Mouse (Mus musculus): ENCODE measurements around the gene Dse. TPM values are rescaled to one million over a fixed set of nuclear protein-coding genes. Genes with fewer than 3 reads are reported as not detected.

The Dse gene
- polyA plus RNA-seq (2014; fragmentation: Illumina TruSeq; extraction: RNeasy Lipid Tissue Mini Kit (QIAGEN cat#74804); ENCODE audit: low read depth, low replicate concordance) = 13.1 TPM

DNA sequence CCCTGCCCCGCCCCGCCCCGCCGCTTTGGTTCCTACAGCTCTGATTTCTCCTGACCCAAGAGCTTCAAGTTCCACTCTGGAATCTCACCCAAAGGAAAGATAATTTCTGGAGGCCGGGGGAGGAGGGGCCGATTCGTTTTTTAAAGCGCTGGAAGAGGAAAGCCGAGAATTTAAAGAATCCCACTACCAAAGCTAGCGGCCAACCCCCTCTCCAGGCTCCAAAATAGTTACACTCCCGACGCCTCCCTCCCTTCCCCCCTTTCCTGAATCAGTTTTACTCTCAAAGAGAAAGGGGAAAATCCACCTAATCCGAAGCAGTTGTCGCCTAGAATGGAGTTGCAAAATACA, at the start of gene Dse:
Gene Dse (minus strand): TSS at position 213 of the 348 bp plus-strand sequence.

DNA sequence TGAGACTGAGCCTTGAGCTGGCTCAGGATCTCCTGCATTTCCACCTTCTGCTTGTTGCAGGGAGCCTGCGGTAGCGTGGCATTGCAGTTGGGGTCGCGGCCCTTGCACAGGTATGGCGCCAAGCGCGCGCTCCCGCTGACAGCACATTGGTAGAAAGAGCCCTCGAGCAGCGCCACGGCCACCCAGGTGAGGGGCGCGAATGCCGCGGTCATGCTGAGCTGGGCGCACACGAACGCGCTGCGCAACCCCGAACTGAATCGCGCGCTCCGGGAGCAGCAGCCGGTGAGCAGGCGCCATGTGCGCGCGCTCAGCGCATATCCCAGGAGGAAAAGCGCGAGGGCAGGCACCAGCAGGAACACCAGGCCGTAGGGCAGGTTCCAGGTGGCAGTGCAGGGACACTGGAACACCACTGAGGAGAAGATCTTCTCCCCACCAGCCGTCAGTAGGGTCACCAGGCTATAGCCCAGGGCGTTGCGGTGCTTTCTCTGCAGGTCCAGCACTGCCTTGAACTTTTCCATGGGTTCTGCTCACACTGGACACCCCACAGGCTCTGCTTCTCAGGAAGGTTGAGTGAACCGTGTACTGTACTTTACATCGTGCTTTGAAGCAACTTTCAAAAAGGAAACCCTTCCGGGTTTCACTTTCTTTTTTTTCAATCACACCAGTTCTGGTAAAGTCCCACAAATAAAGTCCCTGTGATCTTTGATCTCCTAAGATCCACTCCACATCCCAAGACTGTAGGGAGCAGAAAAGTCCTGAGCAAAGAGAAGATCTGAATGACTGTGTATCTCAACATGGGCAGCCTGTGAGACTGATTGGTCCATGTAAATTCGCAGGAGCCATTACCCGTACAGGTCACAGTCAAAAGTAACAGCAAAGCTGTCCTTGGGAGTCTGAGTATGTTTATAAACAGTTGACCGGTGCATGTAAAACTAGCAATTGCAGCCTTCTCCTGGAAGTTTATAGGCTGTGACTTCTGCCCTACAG, 79.8 kb downstream of the Dse start, which contains the start of gene Calhm6:
Gene Calhm6 (minus strand): TSS at position 593 of the 987 bp plus-strand sequence.

Other genes starting within 250 kb of the Dse start
- gene Rwdd1, start 188.1 kb downstream of the Dse start, polyA plus RNA-seq (2014; fragmentation: Illumina TruSeq; extraction: RNeasy Lipid Tissue Mini Kit (QIAGEN cat#74804); ENCODE audit: low read depth, low replicate concordance) = 286 TPM
- not detected for gene Trappc3l, start 170.1 kb downstream of the Dse start, polyA plus RNA-seq (2014; fragmentation: Illumina TruSeq; extraction: RNeasy Lipid Tissue Mini Kit (QIAGEN cat#74804); ENCODE audit: low read depth, low replicate concordance)
- not detected for gene Calhm4, start 163.4 kb downstream of the Dse start, polyA plus RNA-seq (2014; fragmentation: Illumina TruSeq; extraction: RNeasy Lipid Tissue Mini Kit (QIAGEN cat#74804); ENCODE audit: low read depth, low replicate concordance)
- 0.76 TPM for gene Calhm5, start 111.2 kb downstream of the Dse start, polyA plus RNA-seq (2014; fragmentation: Illumina TruSeq; extraction: RNeasy Lipid Tissue Mini Kit (QIAGEN cat#74804); ENCODE audit: low read depth, low replicate concordance)
- 0.93 TPM for gene Calhm6, start 79.7 kb downstream of the Dse start, polyA plus RNA-seq (2014; fragmentation: Illumina TruSeq; extraction: RNeasy Lipid Tissue Mini Kit (QIAGEN cat#74804); ENCODE audit: low read depth, low replicate concordance)
- gene Tspyl1, start 74.5 kb upstream of the Dse start, polyA plus RNA-seq (2014; fragmentation: Illumina TruSeq; extraction: RNeasy Lipid Tissue Mini Kit (QIAGEN cat#74804); ENCODE audit: low read depth, low replicate concordance) = 101 TPM
- 46.5 TPM for gene Tspyl4, start 89.7 kb upstream of the Dse start, polyA plus RNA-seq (2014; fragmentation: Illumina TruSeq; extraction: RNeasy Lipid Tissue Mini Kit (QIAGEN cat#74804); ENCODE audit: low read depth, low replicate concordance)
- not detected for gene Col10a1, start 182.3 kb upstream of the Dse start, polyA plus RNA-seq (2014; fragmentation: Illumina TruSeq; extraction: RNeasy Lipid Tissue Mini Kit (QIAGEN cat#74804); ENCODE audit: low read depth, low replicate concordance)
- 66.6 TPM for gene Nt5dc1, start 210.8 kb upstream of the Dse start, polyA plus RNA-seq (2014; fragmentation: Illumina TruSeq; extraction: RNeasy Lipid Tissue Mini Kit (QIAGEN cat#74804); ENCODE audit: low read depth, low replicate concordance)

Data from adrenal gland, adult 10 weeks (tissue).